Mouse (Mus musculus) bone marrow macrophage, adult 2 months (primary cell): ENCODE data around the gene Map3k4. TPM values are rescaled to one million over a fixed set of nuclear protein-coding genes. Genes with fewer than 3 reads are reported as not detected.
A peak's percentile ranks its signal among the peaks of the same experiment; 100 is the strongest.

ENCODE experiments used
- H3K27ac ChIP-seq: 2 replicates; pipeline ENCODE4 v1.5.1; 2012; ENCODE audit warnings: low read depth, low read length; ENCODE audit not compliant: insufficient read depth
- H3K4me1 ChIP-seq: 2 replicates; pipeline ENCODE4 v1.6.1; 2012; ENCODE audit warnings: low read length; ENCODE audit not compliant: control insufficient read depth, insufficient read depth
- H3K4me3 ChIP-seq: 2 replicates; pipeline ENCODE4 v1.5.1; 2012; ENCODE audit warnings: mild to moderate bottlenecking, low read length, moderate library complexity; ENCODE audit not compliant: insufficient read depth
- CTCF ChIP-seq: IDR thresholded peaks from 2 replicates; pipeline ENCODE4 v1.5.1; 2012; ENCODE audit warnings: low read depth, mild to moderate bottlenecking, low read length, moderate library complexity
- POLR2A ChIP-seq: IDR thresholded peaks from 2 replicates; pipeline ENCODE4 v1.6.1; 2012; ENCODE audit warnings: mild to moderate bottlenecking, low read depth, low read length, borderline replicate concordance
- polyA plus RNA-seq: library from polyadenylated mRNA; stranded (reverse); fragments of >200 nt; gene quantifications from 2 replicates; pipeline ENCODE4 v1.2.4, GENCODE M21; 2012; ENCODE audit not compliant: missing spikeins, insufficient read depth, insufficient read length

Gene Map3k4
- polyA plus RNA-seq, 1 experiment = 11.1 TPM

- Histone ChIP-seq H3K4me1 (no peaks in the 10 kb centered on the region), H3K4me3 (no peak overlapping the region), H3K27ac (no peak overlapping the region)
- TF ChIP-seq CTCF (no peak), POLR2A (no peak)
Measured at GRCm38 (mm10) chr17:12337156-12337555, 18.6 kb upstream of the Map3k4 start.

- Histone ChIP-seq H3K27ac (no peak overlapping the region), H3K4me1 (no peaks in the 10 kb centered on the region)
- TF ChIP-seq CTCF = no peak
- no peak for TF ChIP-seq POLR2A
Measured at GRCm38 (mm10) chr17:12336073-12336868, 17.7 kb upstream of the Map3k4 start.

GRCm38 (mm10) chr17:12335115-12335514, 16.5 kb upstream of the Map3k4 start:
- no peak overlapping the region for H3K4me3 ChIP-seq
- H3K4me1 ChIP-seq = no peaks in the 10 kb centered on the region
- no peak overlapping the region for H3K27ac ChIP-seq
- TF ChIP-seq CTCF = no peak
- no peak for TF ChIP-seq POLR2A

More at GRCm38 (mm10) chr17:12336073-12336868, 17.7 kb upstream of the Map3k4 start:
- no peak overlapping the region for H3K4me3 ChIP-seq

- TF ChIP-seq POLR2A (no peak), CTCF (no peak)
- Histone ChIP-seq H3K4me1 (no peaks in the 10 kb centered on the region), H3K27ac (no peak overlapping the region), H3K4me3 (no peak overlapping the region)
Measured at GRCm38 (mm10) chr17:12327847-12328518, 9.4 kb upstream of the Map3k4 start.

GRCm38 (mm10) chr17:12319786-12320185, 1.2 kb upstream of the Map3k4 start:
- Histone ChIP-seq H3K27ac (no peak overlapping the region), H3K4me1 (peaks cover 16% of the 10 kb centered on the region), H3K4me3 (no peak overlapping the region)
- TF ChIP-seq POLR2A (no peak), CTCF (no peak)

- H3K4me3 ChIP-seq = peak overlapping the region; percentile 84
- H3K27ac ChIP-seq = peak overlapping the region; percentile 36
- TF ChIP-seq POLR2A (no peak), CTCF (no peak)
- H3K4me1 ChIP-seq = peaks cover 23% of the 10 kb centered on the region
Measured at GRCm38 (mm10) chr17:12317954-12318651, 493 bp downstream of the Map3k4 start.

- Histone ChIP-seq H3K27ac (no peak overlapping the region), H3K4me1 (peaks cover 23% of the 10 kb centered on the region), H3K4me3 (peak overlapping the region; percentile 84)
- no peak for TF ChIP-seq CTCF
- TF ChIP-seq POLR2A = no peak
Measured at GRCm38 (mm10) chr17:12317607-12317953, 1.0 kb downstream of the Map3k4 start.

- Histone ChIP-seq H3K27ac (no peak overlapping the region), H3K4me1 (peaks cover 23% of the 10 kb centered on the region), H3K4me3 (no peak overlapping the region)
- TF ChIP-seq POLR2A (no peak), CTCF (no peak)
Measured at GRCm38 (mm10) chr17:12316251-12316650, 2.3 kb downstream of the Map3k4 start.

GRCm38 (mm10) chr17:12312248-12312647, 6.3 kb downstream of the Map3k4 start:
- TF ChIP-seq POLR2A (no peak), CTCF (no peak)

More at GRCm38 (mm10) chr17:12312248-12312647, 6.3 kb downstream of the Map3k4 start:
- Histone ChIP-seq H3K4me1 (peaks cover 31% of the 10 kb centered on the region), H3K4me3 (no peak overlapping the region), H3K27ac (no peak overlapping the region)
